Mouse (Mus musculus) T-cell, adult 2 months (primary cell): Measurements from ENCODE around the gene Prss57.
A peak's percentile ranks its signal among the peaks of the same experiment; 100 is the strongest.
"Not testable (repeated sequence)": the region's sequence is repeated elsewhere in the genome, so short reads cannot be mapped to it uniquely, and the experiment has no call there.

ENCODE experiments used
- DNase-seq: peaks from one replicate; pipeline ENCODE4 v3.0.0; 2022; ENCODE audit warnings: low spot score

Prss57 gene

GRCm38 (mm10) chr10:79781139-79781538, 9.6 kb downstream of the Prss57 start:
- no peak for DNase-seq

GRCm38 (mm10) chr10:79780664-79781015, 10.1 kb downstream of the Prss57 start:
- no peak for DNase-seq

GRCm38 (mm10) chr10:79779784-79780663, 10.7 kb downstream of the Prss57 start:
- DNase-seq = peak; percentile 94

DNA sequence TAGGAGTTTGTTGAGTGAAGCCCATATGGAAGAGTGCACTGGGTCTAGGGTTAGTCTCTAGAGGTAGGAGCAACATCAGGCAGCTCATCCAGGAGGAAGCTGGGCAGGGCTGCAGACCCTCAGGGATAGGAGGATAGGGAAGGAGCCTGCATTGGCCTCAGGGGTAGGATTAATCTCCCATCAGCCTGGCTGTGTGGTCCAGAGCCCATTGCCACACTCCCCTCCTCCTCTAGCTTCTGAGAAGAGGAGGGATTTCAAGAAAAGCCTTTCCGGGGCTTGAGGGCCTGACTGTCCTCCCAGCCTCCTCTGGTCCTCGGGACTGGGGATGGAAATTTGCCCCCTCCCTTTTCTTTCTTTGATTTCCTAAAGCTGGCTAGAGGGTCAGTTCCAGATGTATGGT, 11.6 kb downstream of the Prss57 start:
- no peak for DNase-seq

DNA sequence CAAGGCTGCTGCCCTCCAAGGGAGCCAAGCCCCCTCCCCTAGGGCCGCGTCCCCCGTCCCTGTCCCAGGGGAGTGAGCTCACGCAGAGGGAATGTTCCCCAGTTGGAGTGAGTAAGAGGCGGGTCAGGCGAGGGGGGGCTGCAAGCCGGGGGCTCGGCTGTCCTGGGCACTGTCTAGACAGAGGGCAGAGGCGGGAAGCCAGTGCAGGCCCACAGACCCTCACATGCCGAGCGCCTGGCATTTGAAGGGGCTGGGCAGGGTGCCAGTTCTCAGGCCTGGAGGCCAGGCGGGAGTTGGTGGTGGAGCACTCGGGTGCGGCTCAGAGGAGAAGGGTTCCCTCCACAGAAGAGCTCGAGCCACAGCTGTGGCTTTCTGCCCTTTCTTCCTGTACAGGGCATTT, 12.8 kb downstream of the Prss57 start:
- DNase-seq = no peak

GRCm38 (mm10) chr10:79777103-79777531, 13.6 kb downstream of the Prss57 start, which contains the start of gene Fstl3:
Gene Fstl3 (plus strand): TSS chr10:79777272.
- DNase-seq = no peak

GRCm38 (mm10) chr10:79774486-79775279, 16.1 kb downstream of the Prss57 start:
- DNase-seq = no peak

GRCm38 (mm10) chr10:79773208-79773607, 17.6 kb downstream of the Prss57 start:
- DNase-seq = no peak

DNA sequence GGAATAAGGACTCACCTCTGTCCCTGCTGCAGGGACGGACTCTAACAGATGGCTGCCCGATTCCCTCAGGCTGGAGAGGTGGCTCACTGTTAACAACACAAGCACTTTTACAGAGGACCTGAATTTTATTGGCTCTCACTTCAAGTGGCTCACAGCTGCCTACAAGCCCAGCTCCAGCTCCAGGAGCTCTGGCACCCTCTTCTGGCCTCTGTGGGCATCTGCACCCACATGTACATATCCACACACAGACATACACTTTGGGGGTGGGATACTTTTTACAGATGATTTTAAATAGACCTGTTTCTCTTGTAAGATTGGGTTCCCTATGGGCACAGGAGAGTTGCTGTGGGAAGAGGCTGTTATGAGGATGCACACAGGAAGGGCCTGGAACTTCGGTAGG, 18.4 kb downstream of the Prss57 start:
- DNase-seq = no peak

- no peak for DNase-seq
Measured at GRCm38 (mm10) chr10:79769329-79769728, 21.4 kb downstream of the Prss57 start.

DNA sequence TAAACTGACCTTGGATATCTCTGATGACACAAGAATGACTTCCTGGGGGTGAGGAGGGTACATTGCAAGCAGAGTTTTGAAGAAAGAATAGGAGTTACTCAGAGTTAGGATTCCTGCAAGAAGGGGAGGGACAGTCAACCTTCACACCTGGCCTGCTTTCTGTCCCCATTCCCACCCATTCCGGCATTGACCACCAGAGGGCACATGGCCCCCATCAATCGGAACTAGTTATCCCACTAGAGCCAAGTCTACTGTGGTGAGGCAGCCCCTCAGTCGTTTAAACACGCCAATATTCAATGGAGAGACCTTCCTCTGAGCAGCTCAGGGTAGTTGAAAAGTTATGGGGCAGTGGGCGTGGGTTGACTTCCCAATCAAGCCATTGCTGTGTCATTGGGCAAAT, 22.4 kb downstream of the Prss57 start:
- peak; percentile 47 for DNase-seq

DNA sequence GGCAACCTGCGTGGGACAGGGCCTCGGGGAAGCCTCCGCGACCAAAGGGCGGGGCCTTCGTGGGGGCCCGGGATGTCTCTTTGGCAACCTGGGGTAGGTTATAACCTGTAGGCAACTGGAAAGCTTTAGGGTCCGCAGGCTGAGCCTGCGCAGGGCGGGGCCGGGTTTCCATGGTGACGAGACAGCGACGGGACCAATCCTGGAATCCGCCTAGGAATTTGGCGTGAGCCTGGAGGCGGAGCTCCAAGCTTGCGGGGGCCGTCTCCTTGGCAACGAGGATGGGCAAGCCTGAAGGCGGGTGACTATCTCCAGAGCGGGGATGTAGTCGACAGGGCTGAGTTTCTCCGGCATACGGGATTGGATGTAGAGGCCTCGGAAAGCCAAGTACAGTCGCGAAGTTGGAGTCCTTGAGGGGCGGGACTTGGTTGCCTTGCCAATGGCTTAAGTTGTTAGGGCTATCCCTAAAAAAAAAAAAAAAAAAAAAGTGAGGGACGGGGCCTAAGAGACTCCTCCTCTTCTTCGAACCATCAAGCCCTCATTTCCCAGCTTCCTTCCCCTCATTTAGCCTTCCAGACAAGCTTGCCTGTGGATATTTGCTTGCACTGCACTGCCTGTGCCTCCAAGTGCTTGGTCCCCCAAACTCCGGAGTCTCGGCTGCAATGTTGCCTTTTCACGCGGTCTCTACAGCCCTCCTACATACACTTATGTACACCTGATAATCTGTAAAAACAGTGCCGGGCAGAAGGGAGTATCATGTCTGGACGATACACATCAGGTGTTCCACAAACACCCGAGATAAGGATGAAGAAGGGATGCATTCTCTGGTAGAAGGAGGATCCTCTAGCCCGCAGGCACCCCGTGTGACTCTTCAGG, 23.2 kb downstream of the Prss57 start:
- peak; percentile 60 for DNase-seq

DNA sequence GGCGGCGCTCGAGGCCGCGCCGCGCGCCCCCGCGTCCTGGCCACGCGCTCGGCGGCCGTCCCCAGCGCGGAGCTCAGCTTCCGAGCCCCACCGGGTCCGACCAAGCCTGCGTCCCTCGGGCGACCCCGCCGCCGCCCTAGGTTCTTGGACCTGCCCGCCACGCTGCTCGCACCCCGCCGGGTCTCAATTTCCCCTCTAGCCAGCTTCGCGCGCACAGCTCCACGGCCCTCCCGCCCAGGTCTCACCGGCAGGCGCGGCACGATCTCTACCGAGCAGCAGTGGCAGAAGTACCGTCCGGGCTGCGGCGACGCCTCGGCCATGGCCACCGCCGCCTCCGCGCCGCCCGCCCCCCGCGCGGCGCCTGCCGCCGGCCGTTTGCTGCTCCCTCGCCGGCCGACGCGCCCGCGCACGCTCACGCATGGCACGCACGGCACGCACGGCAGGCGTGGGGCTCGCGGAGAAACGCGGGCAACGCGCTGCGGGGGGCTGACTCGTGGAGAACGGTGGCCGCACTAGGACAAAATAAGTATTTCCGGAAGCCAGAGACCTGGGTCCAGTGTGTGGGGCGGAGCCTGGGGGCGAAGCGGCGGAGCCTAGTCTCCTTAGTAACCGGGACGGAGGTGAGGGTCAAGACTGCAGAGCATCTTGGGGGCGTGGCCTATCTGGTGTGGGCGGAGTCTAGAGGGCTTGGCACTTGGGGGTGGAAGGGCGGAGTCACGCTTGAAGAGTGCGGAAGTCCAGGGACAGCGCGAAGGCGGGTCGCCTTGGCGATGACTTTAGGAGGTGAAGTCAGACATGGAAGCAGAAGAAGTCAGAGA, 24.0 kb downstream of the Prss57 start, which contains the start of gene Rnf126:
Gene Rnf126 (minus strand): TSS at position 445 of the 818 bp plus-strand sequence.
- DNase-seq = peak; percentile 96

DNA sequence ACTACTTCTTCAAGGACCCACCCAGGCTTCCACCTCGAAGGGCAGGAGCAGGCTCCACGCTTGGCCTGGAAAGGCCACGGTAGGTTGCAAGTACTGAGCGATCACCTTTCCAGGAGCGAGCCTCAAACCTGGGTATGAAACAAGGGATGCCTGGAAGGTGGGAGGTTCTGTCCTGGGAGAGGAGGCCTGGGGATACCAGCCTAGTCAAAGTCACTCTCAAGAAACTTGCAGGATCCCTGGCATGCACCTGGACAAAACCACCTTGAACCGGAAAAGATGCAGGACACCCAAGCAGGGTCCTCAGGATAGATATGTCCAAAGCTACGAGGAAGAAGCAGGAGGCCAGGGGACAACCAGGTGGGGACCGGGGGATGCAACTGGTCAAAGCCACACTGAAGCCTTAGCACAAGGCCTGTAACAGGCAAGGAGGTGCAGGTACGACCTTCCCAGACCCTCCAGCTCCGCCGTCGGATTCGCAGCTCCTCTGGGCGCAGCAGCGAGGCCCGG, 24.7 kb downstream of the Prss57 start:
- no peak for DNase-seq

- no peak for DNase-seq
Measured at GRCm38 (mm10) chr10:79765228-79765745, 25.5 kb downstream of the Prss57 start.

- no peak for DNase-seq
Measured at GRCm38 (mm10) chr10:79764234-79764633, 26.5 kb downstream of the Prss57 start.

DNA sequence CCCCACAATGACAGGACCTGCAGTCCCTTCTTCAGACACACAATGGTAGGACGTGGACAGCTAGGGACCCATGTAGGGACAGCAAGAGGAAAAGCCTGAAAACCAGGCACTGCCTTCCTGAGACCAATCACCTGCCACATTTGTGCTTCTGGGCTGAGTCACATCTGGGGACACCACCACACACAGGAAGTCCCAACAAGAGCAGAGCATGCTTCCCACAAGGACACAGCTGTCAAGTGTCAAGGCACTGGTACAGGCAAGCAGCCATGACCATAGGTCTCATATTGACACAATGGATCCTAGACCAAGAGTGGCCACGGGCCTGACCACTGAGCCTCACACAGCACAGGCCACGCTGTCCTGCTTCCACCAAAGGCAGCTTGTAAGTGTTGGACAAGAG, 27.9 kb downstream of the Prss57 start:
- DNase-seq = no peak

GRCm38 (mm10) chr10:79760603-79761143, 30.1 kb downstream of the Prss57 start:
- DNase-seq = no peak

DNA sequence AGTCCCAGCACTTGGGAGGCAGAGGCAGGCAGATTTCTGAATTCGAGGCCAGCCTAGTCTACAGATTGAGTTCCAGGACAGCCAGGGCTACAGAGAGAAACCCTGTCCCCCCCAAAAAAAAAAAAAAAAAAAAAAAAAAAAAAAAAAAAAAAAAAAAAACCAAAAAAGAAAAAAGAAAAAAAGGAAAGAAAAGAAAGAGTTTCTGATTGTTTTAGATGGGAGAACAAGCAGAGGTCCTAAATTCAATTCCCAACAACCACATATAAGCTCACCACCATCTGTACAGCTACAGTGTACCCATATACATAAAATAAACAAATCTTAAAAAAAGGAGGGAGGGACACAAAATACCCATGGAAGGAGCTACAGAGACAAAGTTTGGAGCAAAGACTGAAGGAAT, 31.1 kb downstream of the Prss57 start:
- DNase-seq = not testable (repeated sequence)

GRCm38 (mm10) chr10:79756660-79757059, 34.1 kb downstream of the Prss57 start:
- no peak for DNase-seq
